Mouse (Mus musculus) adrenal gland, adult 10 weeks (tissue): ENCODE results near the gene Pdzd4. TPM values are rescaled to one million over a fixed set of nuclear protein-coding genes. Genes with fewer than 3 reads are reported as not detected.

Experiments used
- polyA plus RNA-seq: library from polyadenylated mRNA; stranded (reverse); fragments of 350-450 nt; fragmentation: Illumina TruSeq; extraction: RNeasy Lipid Tissue Mini Kit (QIAGEN cat#74804); gene quantifications from one replicate; pipeline ENCODE4 v1.2.3, GENCODE M21; 2014; ENCODE audit warnings: low read depth, low replicate concordance

Pdzd4 gene
- polyA plus RNA-seq = 0.76 TPM

GRCm38 (mm10) chrX:73824185-73825151, at the start of gene Pdzd4:
Pdzd4 (minus strand) TSS chrX:73824969.

GRCm38 (mm10) chrX:73786364-73787224, 38.2 kb downstream of the Pdzd4 start, which contains the start of the genes Idh3g and Ssr4:
Idh3g (minus strand) TSS chrX:73786897.
Ssr4 (plus strand) TSS chrX:73787028.

GRCm38 (mm10) chrX:73774168-73774760, 50.5 kb downstream of the Pdzd4 start, which contains the start of gene Srpk3:
Srpk3 (plus strand) TSS chrX:73774405.

GRCm38 (mm10) chrX:73756334-73757140, 68.2 kb downstream of the Pdzd4 start, which contains the start of gene Plxnb3:
Plxnb3 (plus strand) TSS chrX:73757090.

Other genes with a start within 250 kb of the Pdzd4 start
- not detected for gene Dusp9, start 185.6 kb downstream of the Pdzd4 start, polyA plus RNA-seq
- not detected for gene Pnck, start 164.9 kb downstream of the Pdzd4 start, polyA plus RNA-seq
- 67.8 TPM for gene Slc6a8, start 151.8 kb downstream of the Pdzd4 start, polyA plus RNA-seq
- gene Bcap31, start 108.8 kb downstream of the Pdzd4 start, polyA plus RNA-seq = 255 TPM
- 2.3 TPM for gene Abcd1, start 108.4 kb downstream of the Pdzd4 start, polyA plus RNA-seq
- 0.12 TPM for gene Plxnb3, start 67.9 kb downstream of the Pdzd4 start, polyA plus RNA-seq
- not detected for gene Srpk3, start 50.6 kb downstream of the Pdzd4 start, polyA plus RNA-seq
- gene Idh3g, start 38.1 kb downstream of the Pdzd4 start, polyA plus RNA-seq = 64.4 TPM
- 19.8 TPM for gene Ssr4, start 37.9 kb downstream of the Pdzd4 start, polyA plus RNA-seq
- not detected for gene Avpr2, start 67.1 kb upstream of the Pdzd4 start, polyA plus RNA-seq
- 2.8 TPM for gene L1cam, start 71.1 kb upstream of the Pdzd4 start, polyA plus RNA-seq
- gene Arhgap4, start 96.9 kb upstream of the Pdzd4 start, polyA plus RNA-seq = not detected
- gene Naa10, start 97.0 kb upstream of the Pdzd4 start, polyA plus RNA-seq = 7.8 TPM
- gene Renbp, start 105.9 kb upstream of the Pdzd4 start, polyA plus RNA-seq = 3.7 TPM
- gene Hcfc1, start 141.4 kb upstream of the Pdzd4 start, polyA plus RNA-seq = 30.9 TPM
- 85.6 TPM for gene Irak1, start 198.9 kb upstream of the Pdzd4 start, polyA plus RNA-seq